Mouse (Mus musculus): Measurements from ENCODE around the gene Stpg1.

- no peak for TF ChIP-seq POLR2A (IDR thresholded peaks at IDR 0.05; ENCODE audit: control insufficient read depth, extremely low read depth, insufficient read depth, low read length, poor library complexity)
- TF ChIP-seq CTCF (IDR thresholded peaks at IDR 0.05; ENCODE audit: borderline replicate concordance, control insufficient read depth, extremely low read depth, insufficient read depth, low read length, poor library complexity) = no peak; the same call in 1 of the 2 replicates
Measured at GRCm38 (mm10) chr4:135493691-135494520, 684 bp upstream of the Stpg1 start.

Measured in thymus, adult 2 months (tissue).